Mouse (Mus musculus) G1E (cell line): ENCODE measurements at regions not wholly inside any gene's neighbourhood (a gene's known extent, or its start where the extent isn't known, plus 50 kb on each side); places are given as distances from the start of the nearest gene placed in this dataset.

Experiments used
- CTCF ChIP-seq: IDR thresholded peaks from 2 replicates; pipeline ENCODE4 v1.5.1; 2012; ENCODE audit warnings: low read depth, low read length, inconsistent platforms, mixed read lengths
- GATA1 ChIP-seq: IDR thresholded peaks from 2 replicates; pipeline ENCODE4 v1.6.1; 2012; ENCODE audit warnings: borderline replicate concordance, low read length, inconsistent platforms, mixed read lengths
- TAL1 ChIP-seq: conservative IDR thresholded peaks from 2 replicates; pipeline ENCODE4 v1.6.1; 2012; ENCODE audit warnings: low read depth, low read length, inconsistent platforms, mixed read lengths

- TF ChIP-seq CTCF: no peak
- TF ChIP-seq TAL1: no peak
- TF ChIP-seq GATA1: no peak
Observed at GRCm38 (mm10) chr11:89915795-89916194, 86.9 kb downstream of the Pctp start.
